Mouse (Mus musculus) E14TG2a.4 (cell line): Measurements from ENCODE around the gene Cspg5.

Source experiments
- H3K27me3 ChIP-seq: 2 replicates; pipeline ENCODE4 v1.6.1; 2014; ENCODE audit warnings: low read length, control low read depth; ENCODE audit not compliant: insufficient read depth
- H3K36me3 ChIP-seq: 2 replicates; pipeline ENCODE4 v1.6.1; 2014; ENCODE audit warnings: low read length, control low read depth; ENCODE audit not compliant: insufficient read depth
- H3K4me1 ChIP-seq: replicated peaks from 2 replicates; pipeline ENCODE4 v1.6.1; 2014; ENCODE audit warnings: low read depth, low read length, control low read depth
- H3K4me3 ChIP-seq: replicated peaks from 2 replicates; pipeline ENCODE4 v1.5.1; 2014; ENCODE audit warnings: mild to moderate bottlenecking, low read length
- H3K9me3 ChIP-seq: 2 replicates; pipeline ENCODE4 v1.6.1; 2014; ENCODE audit warnings: low read length, control low read depth
- CTCF ChIP-seq: conservative IDR thresholded peaks from 2 replicates; pipeline ENCODE4 v1.5.1; 2014; ENCODE audit warnings: low read length
- NANOG ChIP-seq: IDR thresholded peaks from 2 replicates; pipeline ENCODE4 v1.6.1; 2014; ENCODE audit warnings: borderline replicate concordance, low read length, mixed read lengths
- POU5F1 ChIP-seq: IDR thresholded peaks from 2 replicates; pipeline ENCODE4 v1.6.1; 2014; ENCODE audit warnings: low read length, borderline replicate concordance

Gene Cspg5

DNA sequence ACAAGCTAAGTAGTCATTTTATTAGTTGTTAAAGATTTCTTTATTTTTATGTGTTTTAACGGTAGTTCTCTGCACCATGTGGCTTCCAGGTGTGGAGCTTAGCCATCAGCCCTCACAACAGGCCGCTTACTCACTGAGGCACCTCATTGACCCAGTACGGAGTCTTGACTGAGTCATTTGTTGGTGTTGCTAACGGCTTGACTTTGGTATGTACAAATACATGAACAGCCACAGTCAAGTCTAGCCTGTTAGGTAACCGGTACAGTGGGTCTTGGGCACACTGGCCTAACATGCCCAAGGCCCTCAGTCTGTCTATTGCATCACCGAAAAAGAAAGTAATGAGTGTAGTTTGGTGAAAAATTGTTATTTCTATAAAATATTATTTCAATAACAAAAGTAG, 14.9 kb upstream of the Cspg5 start:
- TF ChIP-seq CTCF (no peak), NANOG (no peak), POU5F1 (no peak)
- H3K4me1 ChIP-seq: peaks cover 53% of the 10 kb centered on the region
- no peaks in the 10 kb centered on the region for H3K9me3 ChIP-seq
- H3K27me3 ChIP-seq: no peaks in the 10 kb centered on the region
- peaks cover 89% of the 10 kb centered on the region for H3K36me3 ChIP-seq
- H3K4me3 ChIP-seq: no peak overlapping the region

GRCm38 (mm10) chr9:110229112-110229511, 14.5 kb upstream of the Cspg5 start:
- H3K9me3 ChIP-seq: no peaks in the 10 kb centered on the region
- no peak overlapping the region for H3K4me3 ChIP-seq
- peaks cover 53% of the 10 kb centered on the region for H3K4me1 ChIP-seq
- TF ChIP-seq NANOG: no peak
- TF ChIP-seq POU5F1: no peak
- no peak for TF ChIP-seq CTCF
- no peaks in the 10 kb centered on the region for H3K27me3 ChIP-seq
- peaks cover 89% of the 10 kb centered on the region for H3K36me3 ChIP-seq

DNA sequence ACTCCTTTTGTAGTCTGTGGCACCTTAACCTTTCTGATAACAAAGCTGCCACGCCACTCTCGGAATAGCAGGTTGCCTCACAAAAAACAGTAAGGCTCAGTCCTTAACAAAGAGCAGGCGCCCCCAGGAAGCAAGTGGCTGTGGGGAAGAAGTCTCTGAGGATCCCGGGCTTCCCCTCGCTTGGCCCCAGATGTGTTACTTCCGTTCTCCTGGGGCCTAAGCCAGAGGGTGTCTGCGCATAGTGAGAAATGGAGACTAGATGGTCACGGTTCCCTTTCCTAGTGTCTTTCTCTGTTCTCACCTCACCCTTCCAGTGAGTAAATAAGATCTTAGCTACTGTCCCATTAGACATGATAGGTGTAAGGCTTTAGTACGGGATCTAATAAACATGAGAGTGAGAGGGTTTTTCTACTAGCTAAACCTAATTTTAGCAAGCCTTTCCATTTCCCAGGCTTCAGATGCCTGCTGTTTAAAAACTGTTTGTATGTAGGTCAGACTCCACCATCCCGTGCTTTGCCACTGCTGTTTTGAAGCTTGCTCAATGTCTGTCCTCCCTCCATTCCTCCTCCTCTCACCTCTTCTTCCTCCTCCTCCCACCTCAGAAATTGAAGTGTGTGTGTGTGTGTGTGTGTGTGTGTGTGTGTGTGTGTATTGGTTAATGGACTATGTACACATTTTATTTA, 13.9 kb upstream of the Cspg5 start:
- TF ChIP-seq CTCF: no peak
- Histone ChIP-seq H3K27me3 (no peaks in the 10 kb centered on the region), H3K4me3 (no peak overlapping the region), H3K36me3 (peaks cover 89% of the 10 kb centered on the region), H3K4me1 (peaks cover 52% of the 10 kb centered on the region), H3K9me3 (no peaks in the 10 kb centered on the region)

- peaks cover 46% of the 10 kb centered on the region for H3K4me1 ChIP-seq
- no peaks in the 10 kb centered on the region for H3K27me3 ChIP-seq
- no peak for TF ChIP-seq NANOG
- TF ChIP-seq CTCF: no peak
- no peak for TF ChIP-seq POU5F1
- no peak overlapping the region for H3K4me3 ChIP-seq
- no peaks in the 10 kb centered on the region for H3K9me3 ChIP-seq
- H3K36me3 ChIP-seq: peaks cover 92% of the 10 kb centered on the region
Measured at GRCm38 (mm10) chr9:110230395-110231071, 13.1 kb upstream of the Cspg5 start.

DNA sequence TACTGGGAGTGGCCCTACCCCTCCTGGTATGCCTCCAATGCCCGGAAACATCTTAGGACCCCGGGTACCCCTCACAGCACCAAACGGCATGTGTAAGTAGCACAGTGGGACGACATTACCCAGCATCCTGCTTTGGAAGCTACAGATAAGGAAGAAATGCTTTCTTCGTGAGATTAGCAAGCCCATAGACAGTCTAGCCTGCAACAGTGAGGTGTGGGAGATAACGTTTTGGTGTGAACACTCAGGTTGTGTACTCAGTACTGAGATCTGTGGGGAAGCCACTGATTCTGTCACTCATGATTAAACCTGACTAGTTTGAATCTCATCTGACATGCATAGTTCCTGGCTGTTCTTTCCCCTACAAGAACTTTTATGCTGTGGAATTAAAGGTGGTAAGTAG, 8.6 kb upstream of the Cspg5 start:
- TF ChIP-seq NANOG (no peak), CTCF (no peak), POU5F1 (no peak)
- Histone ChIP-seq H3K4me3 (no peak overlapping the region), H3K36me3 (peaks cover 95% of the 10 kb centered on the region), H3K27me3 (no peaks in the 10 kb centered on the region), H3K9me3 (no peaks in the 10 kb centered on the region), H3K4me1 (peaks cover 20% of the 10 kb centered on the region)

- peaks cover 55% of the 10 kb centered on the region for H3K4me1 ChIP-seq
- no peaks in the 10 kb centered on the region for H3K9me3 ChIP-seq
- H3K4me3 ChIP-seq: peak overlapping the region; percentile 88
- peaks cover 11% of the 10 kb centered on the region for H3K27me3 ChIP-seq
- no peak for TF ChIP-seq POU5F1
- TF ChIP-seq NANOG: no peak
- no peak for TF ChIP-seq CTCF
- peaks cover 30% of the 10 kb centered on the region for H3K36me3 ChIP-seq
Measured at GRCm38 (mm10) chr9:110244567-110244888, 945 bp downstream of the Cspg5 start.

GRCm38 (mm10) chr9:110244889-110245589, 1.5 kb downstream of the Cspg5 start:
- peaks cover 26% of the 10 kb centered on the region for H3K36me3 ChIP-seq
- no peak for TF ChIP-seq CTCF
- no peak for TF ChIP-seq POU5F1
- H3K9me3 ChIP-seq: no peaks in the 10 kb centered on the region
- peaks cover 11% of the 10 kb centered on the region for H3K27me3 ChIP-seq
- peaks cover 60% of the 10 kb centered on the region for H3K4me1 ChIP-seq
- H3K4me3 ChIP-seq: peak overlapping the region; percentile 88

GRCm38 (mm10) chr9:110245590-110246320, 2.2 kb downstream of the Cspg5 start:
- H3K27me3 ChIP-seq: peaks cover 11% of the 10 kb centered on the region
- TF ChIP-seq NANOG (no peak), POU5F1 (no peak), CTCF (no peak)
- peaks cover 19% of the 10 kb centered on the region for H3K36me3 ChIP-seq
- H3K4me1 ChIP-seq: peaks cover 66% of the 10 kb centered on the region
- peak overlapping the region; percentile 88 for H3K4me3 ChIP-seq
- no peaks in the 10 kb centered on the region for H3K9me3 ChIP-seq
